Mouse (Mus musculus): Measurements from ENCODE around the gene Eps8l3. TPM values are rescaled to one million over a fixed set of nuclear protein-coding genes. Genes with fewer than 3 reads are reported as not detected.

Gene Eps8l3
- polyA plus RNA-seq, 1 experiment from 2014 or later: not detected

DNA sequence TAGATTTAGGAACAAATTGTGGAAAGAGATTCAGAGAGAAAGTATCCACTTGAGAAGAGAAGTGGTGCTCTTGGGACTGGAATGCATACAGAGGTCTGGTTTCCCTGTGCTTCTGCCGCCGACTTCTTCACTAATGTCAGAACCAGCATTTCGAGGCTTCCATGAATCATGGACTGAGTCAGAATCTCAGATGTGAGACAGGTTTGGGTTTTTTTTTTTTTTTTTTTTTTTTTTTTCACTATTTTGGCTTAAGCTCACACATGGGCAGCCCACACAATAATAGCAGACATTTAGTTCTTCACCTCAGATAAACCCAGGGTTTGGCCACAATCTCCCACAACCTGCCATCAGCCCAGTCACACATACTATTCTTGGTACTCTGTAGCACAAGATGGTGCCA lies 58.2 kb downstream of the Eps8l3 start:
- no peaks in the 10 kb centered on the region for H3K36me3 ChIP-seq (ENCODE audit: control insufficient read depth, insufficient read depth, low read length)
- H3K27me3 ChIP-seq (replicated peaks; ENCODE audit: control insufficient read depth, insufficient read depth, low read length): no peaks in the 10 kb centered on the region
- 82% methylated on average over 3 of the region's 3 CpGs for WGBS
- H3K4me1 ChIP-seq (ENCODE audit: control insufficient read depth, insufficient read depth, low read length): no peaks in the 10 kb centered on the region
- H3K27ac ChIP-seq (replicated peaks; ENCODE audit: low read depth, low read length): no peak overlapping the region
- DNase-seq (ENCODE audit: low spot score) (no peak), ATAC-seq (ENCODE audit: low read depth) (no peak)
- H3K9me3 ChIP-seq (ENCODE audit: control insufficient read depth, low read length): no peaks in the 10 kb centered on the region
- no peak overlapping the region for H3K4me3 ChIP-seq (ENCODE audit: low read depth, low read length)
- no peak overlapping the region for H3K9ac ChIP-seq (ENCODE audit: low read depth, low read length)
- no peak overlapping the region for H3K4me2 ChIP-seq (ENCODE audit: low read depth, low read length)

DNA sequence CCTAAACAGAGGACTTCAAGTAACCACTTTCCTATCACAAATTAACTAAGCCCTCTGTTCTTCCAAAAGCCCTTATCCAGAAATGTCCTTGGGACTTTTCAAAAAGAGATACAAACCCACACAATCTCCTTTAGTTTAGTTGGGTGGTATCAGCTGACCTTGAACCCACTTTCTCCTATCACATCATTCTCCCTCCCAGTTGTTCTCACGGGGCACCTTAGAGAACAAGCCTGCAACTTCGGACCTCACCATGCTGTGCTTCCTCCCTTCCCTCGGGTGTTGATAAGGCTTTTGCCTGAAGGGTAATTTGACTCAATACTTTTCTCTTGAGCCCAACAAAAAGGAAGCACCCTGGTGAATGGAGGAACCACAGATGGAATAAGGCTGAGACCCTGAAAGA lies 58.9 kb downstream of the Eps8l3 start:
- WGBS: 58% methylated on average over 3 of the region's 3 CpGs
- H3K4me3 ChIP-seq (ENCODE audit: low read depth, low read length): no peak overlapping the region
- ATAC-seq (ENCODE audit: low read depth) (no peak), DNase-seq (ENCODE audit: low spot score) (no peak)
- H3K36me3 ChIP-seq (ENCODE audit: control insufficient read depth, insufficient read depth, low read length): no peaks in the 10 kb centered on the region
- H3K27me3 ChIP-seq (replicated peaks; ENCODE audit: control insufficient read depth, insufficient read depth, low read length): no peaks in the 10 kb centered on the region
- no peak overlapping the region for H3K9ac ChIP-seq (ENCODE audit: low read depth, low read length)
- no peaks in the 10 kb centered on the region for H3K4me1 ChIP-seq (ENCODE audit: control insufficient read depth, insufficient read depth, low read length)
- no peak overlapping the region for H3K4me2 ChIP-seq (ENCODE audit: low read depth, low read length)
- no peaks in the 10 kb centered on the region for H3K9me3 ChIP-seq (ENCODE audit: control insufficient read depth, low read length)
- no peak overlapping the region for H3K27ac ChIP-seq (replicated peaks; ENCODE audit: low read depth, low read length)

DNA sequence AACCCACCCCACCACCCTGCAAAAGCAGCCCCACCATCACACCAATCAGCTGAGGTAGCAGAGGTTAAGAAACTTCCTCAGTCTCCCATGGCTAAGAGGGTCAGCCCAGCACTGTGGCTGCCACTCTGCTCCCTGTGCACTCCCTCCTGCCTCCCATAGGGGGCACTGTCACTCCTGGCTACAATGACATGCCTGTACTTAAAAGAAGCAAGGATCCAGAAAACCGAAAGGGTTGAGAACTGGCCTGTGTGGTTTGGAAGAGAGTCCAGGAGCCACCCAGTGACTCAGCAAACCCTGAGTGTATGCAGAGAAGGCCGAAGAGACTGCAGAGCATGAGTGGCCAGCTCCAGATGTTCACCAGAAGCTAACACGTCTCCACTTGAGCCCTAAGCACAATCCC lies 62.4 kb downstream of the Eps8l3 start:
- Histone ChIP-seq H3K4me2 (ENCODE audit: low read depth, low read length) (no peak overlapping the region), H3K36me3 (ENCODE audit: control insufficient read depth, insufficient read depth, low read length) (no peaks in the 10 kb centered on the region), H3K4me3 (ENCODE audit: low read depth, low read length) (no peak overlapping the region), H3K9ac (ENCODE audit: low read depth, low read length) (no peak overlapping the region), H3K9me3 (ENCODE audit: control insufficient read depth, low read length) (no peaks in the 10 kb centered on the region), H3K4me1 (ENCODE audit: control insufficient read depth, insufficient read depth, low read length) (no peaks in the 10 kb centered on the region), H3K27ac (replicated peaks; ENCODE audit: low read depth, low read length) (no peak overlapping the region), H3K27me3 (replicated peaks; ENCODE audit: control insufficient read depth, insufficient read depth, low read length) (no peaks in the 10 kb centered on the region)
- WGBS: 47% methylated on average over 3 of the region's 3 CpGs
- peak; percentile 56 for DNase-seq (ENCODE audit: low spot score)
- peak; percentile 31; the same call in 1 of the 2 replicates for ATAC-seq (ENCODE audit: low read depth)

DNA sequence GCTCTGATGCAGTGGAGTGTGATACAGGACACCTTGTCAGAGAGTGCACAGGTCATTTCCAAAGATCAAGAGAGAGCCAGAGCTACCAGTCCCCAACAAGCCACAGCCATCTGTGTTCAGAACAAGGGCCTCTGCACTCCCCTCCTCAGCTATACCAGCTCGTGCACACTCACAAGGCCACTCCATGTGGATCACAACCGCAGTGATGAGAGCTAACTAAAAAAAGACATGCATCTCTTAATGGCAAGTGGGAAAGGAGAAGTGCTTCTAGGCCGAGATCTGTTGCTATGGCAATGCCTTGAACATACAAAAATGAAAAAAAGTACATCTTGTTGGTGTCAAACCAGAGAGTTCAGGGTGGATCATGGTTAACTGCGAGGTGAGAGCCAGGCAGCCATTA lies 62.8 kb downstream of the Eps8l3 start:
- no peaks in the 10 kb centered on the region for H3K27me3 ChIP-seq (replicated peaks; ENCODE audit: control insufficient read depth, insufficient read depth, low read length)
- no peak for ATAC-seq (ENCODE audit: low read depth)
- no peak overlapping the region for H3K27ac ChIP-seq (replicated peaks; ENCODE audit: low read depth, low read length)
- WGBS: 73% methylated on average over 4 of the region's 4 CpGs
- no peak for DNase-seq (ENCODE audit: low spot score)
- no peaks in the 10 kb centered on the region for H3K9me3 ChIP-seq (ENCODE audit: control insufficient read depth, low read length)
- H3K36me3 ChIP-seq (ENCODE audit: control insufficient read depth, insufficient read depth, low read length): no peaks in the 10 kb centered on the region
- H3K4me1 ChIP-seq (ENCODE audit: control insufficient read depth, insufficient read depth, low read length): no peaks in the 10 kb centered on the region
- no peak overlapping the region for H3K4me3 ChIP-seq (ENCODE audit: low read depth, low read length)
- no peak overlapping the region for H3K9ac ChIP-seq (ENCODE audit: low read depth, low read length)
- H3K4me2 ChIP-seq (ENCODE audit: low read depth, low read length): no peak overlapping the region

DNA sequence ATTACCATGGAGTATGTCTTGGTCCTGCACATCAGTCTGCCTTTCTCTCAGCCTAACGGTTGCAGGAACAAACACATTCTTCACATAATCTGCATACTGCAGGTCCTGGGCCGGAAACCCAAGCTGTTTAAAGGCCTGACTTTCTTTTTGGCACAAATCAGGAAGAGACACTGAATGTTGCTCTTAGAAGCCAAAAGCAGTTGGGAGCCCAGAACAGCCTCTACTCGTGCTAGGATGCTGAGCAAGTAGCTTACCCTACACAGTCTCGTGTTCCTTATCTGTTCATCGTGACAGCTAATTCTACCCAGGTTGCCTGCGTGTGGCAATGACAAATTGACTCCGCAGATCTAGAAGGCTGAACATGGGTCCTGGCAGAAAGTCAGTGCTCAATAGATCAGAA lies 63.5 kb downstream of the Eps8l3 start:
- no peak for ATAC-seq (ENCODE audit: low read depth)
- H3K4me2 ChIP-seq (ENCODE audit: low read depth, low read length): no peak overlapping the region
- no peak overlapping the region for H3K27ac ChIP-seq (replicated peaks; ENCODE audit: low read depth, low read length)
- H3K27me3 ChIP-seq (replicated peaks; ENCODE audit: control insufficient read depth, insufficient read depth, low read length): no peaks in the 10 kb centered on the region
- no peak for DNase-seq (ENCODE audit: low spot score)
- H3K9ac ChIP-seq (ENCODE audit: low read depth, low read length): no peak overlapping the region
- no peaks in the 10 kb centered on the region for H3K9me3 ChIP-seq (ENCODE audit: control insufficient read depth, low read length)
- 70% methylated on average over 7 of the region's 7 CpGs for WGBS
- H3K36me3 ChIP-seq (ENCODE audit: control insufficient read depth, insufficient read depth, low read length): no peaks in the 10 kb centered on the region
- no peaks in the 10 kb centered on the region for H3K4me1 ChIP-seq (ENCODE audit: control insufficient read depth, insufficient read depth, low read length)
- no peak overlapping the region for H3K4me3 ChIP-seq (ENCODE audit: low read depth, low read length)

DNA sequence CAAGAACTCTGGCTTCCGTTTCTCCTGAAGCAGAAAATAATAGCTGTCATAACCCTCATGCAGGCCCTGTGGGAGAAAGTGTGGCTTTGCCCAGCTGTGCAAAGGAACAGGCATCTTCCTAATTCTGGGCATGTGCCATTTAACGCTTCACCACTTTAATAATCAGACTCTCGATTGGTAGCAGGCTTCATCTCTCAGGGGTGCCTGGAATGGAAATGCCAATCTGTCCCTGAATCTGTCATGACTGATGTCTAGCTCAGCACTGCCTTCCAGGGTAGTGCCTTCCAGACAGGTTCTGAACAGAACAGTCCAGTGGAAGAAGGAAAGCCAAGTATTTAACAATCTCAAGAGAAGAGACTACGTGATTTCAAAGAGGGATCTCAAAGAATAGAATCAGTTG lies 64.2 kb downstream of the Eps8l3 start:
- no peak overlapping the region for H3K4me3 ChIP-seq (ENCODE audit: low read depth, low read length)
- WGBS: 64% methylated on average over 4 of the region's 4 CpGs
- no peak for DNase-seq (ENCODE audit: low spot score)

More for the DNA sequence above, 64.2 kb downstream of the Eps8l3 start:
- Histone ChIP-seq H3K9ac (ENCODE audit: low read depth, low read length) (no peak overlapping the region), H3K36me3 (ENCODE audit: control insufficient read depth, insufficient read depth, low read length) (no peaks in the 10 kb centered on the region), H3K27me3 (replicated peaks; ENCODE audit: control insufficient read depth, insufficient read depth, low read length) (no peaks in the 10 kb centered on the region), H3K4me2 (ENCODE audit: low read depth, low read length) (no peak overlapping the region), H3K9me3 (ENCODE audit: control insufficient read depth, low read length) (no peaks in the 10 kb centered on the region), H3K4me1 (ENCODE audit: control insufficient read depth, insufficient read depth, low read length) (no peaks in the 10 kb centered on the region), H3K27ac (replicated peaks; ENCODE audit: low read depth, low read length) (no peak overlapping the region)
- ATAC-seq (ENCODE audit: low read depth): no peak

Other genes starting within 250 kb of the Eps8l3 start
- not detected in 2 replicates for gene Gm10961, start 245.9 kb upstream of the Eps8l3 start, polyA plus RNA-seq (2014; fragmentation: Nextera tagmentation; extraction: Ambion mirVana)
- 53.7 and 59.7 TPM in 2 replicates for gene Strip1, start 245.5 kb upstream of the Eps8l3 start, polyA plus RNA-seq (2014; fragmentation: Nextera tagmentation; extraction: Ambion mirVana)
- gene Ahcyl1, start 180.7 kb upstream of the Eps8l3 start, polyA plus RNA-seq (2014; fragmentation: Nextera tagmentation; extraction: Ambion mirVana): 89.3 and 95.0 TPM in 2 replicates
- 18.1 and 21.4 TPM in 2 replicates for gene Csf1, start 116.8 kb upstream of the Eps8l3 start, polyA plus RNA-seq (2014; fragmentation: Nextera tagmentation; extraction: Ambion mirVana)
- gene Gstm5, start 18.6 kb downstream of the Eps8l3 start, polyA plus RNA-seq (2014; fragmentation: Nextera tagmentation; extraction: Ambion mirVana): 226 and 261 TPM in 2 replicates
- gene Gstm7, start 54.6 kb downstream of the Eps8l3 start, polyA plus RNA-seq (2014; fragmentation: Nextera tagmentation; extraction: Ambion mirVana): 13.9 and 15.2 TPM in 2 replicates
- gene Gstm6, start 66.5 kb downstream of the Eps8l3 start, polyA plus RNA-seq (2014; fragmentation: Nextera tagmentation; extraction: Ambion mirVana): 7.5 and 7.7 TPM in 2 replicates
- 0.17 TPM in 1 of 2 replicates, not detected in the other for gene Gstm3, start 92.1 kb downstream of the Eps8l3 start, polyA plus RNA-seq (2014; fragmentation: Nextera tagmentation; extraction: Ambion mirVana)
- gene Gstm2, start 109.2 kb downstream of the Eps8l3 start, polyA plus RNA-seq (2014; fragmentation: Nextera tagmentation; extraction: Ambion mirVana): 60.5 and 64.7 TPM in 2 replicates
- gene Gstm1, start 140.7 kb downstream of the Eps8l3 start, polyA plus RNA-seq (2014; fragmentation: Nextera tagmentation; extraction: Ambion mirVana): 223 and 225 TPM in 2 replicates
- 14.1 and 14.2 TPM in 2 replicates for gene Gstm4, start 167.7 kb downstream of the Eps8l3 start, polyA plus RNA-seq (2014; fragmentation: Nextera tagmentation; extraction: Ambion mirVana)
- gene Ampd2, start 209.4 kb downstream of the Eps8l3 start, polyA plus RNA-seq (2014; fragmentation: Nextera tagmentation; extraction: Ambion mirVana): 31.6 and 33.8 TPM in 2 replicates
- gene Gnat2, start 215.6 kb downstream of the Eps8l3 start, polyA plus RNA-seq (2014; fragmentation: Nextera tagmentation; extraction: Ambion mirVana): 0.35 and 0.53 TPM in 2 replicates

Data from embryonic facial prominence, embryonic 14.5 days (tissue).